Mouse (Mus musculus) embryonic facial prominence, embryonic 10.5 days (tissue): ENCODE measurements around the gene Med9. TPM values are rescaled to one million over a fixed set of nuclear protein-coding genes. Genes with fewer than 3 reads are reported as not detected.

Experiments used
- DNase-seq: peaks from one replicate; pipeline ENCODE4 v3.0.0-alpha.2; 2017; ENCODE audit warnings: low spot score
- H3K27ac ChIP-seq: fragments of 300-500 bp; sonication (generic); replicated peaks from 2 replicates; pipeline ENCODE4 v1.5.1; 2016; ENCODE audit warnings: mild to moderate bottlenecking
- H3K27me3 ChIP-seq: fragments of 300-500 bp; sonication (generic); replicated peaks from 2 replicates; pipeline ENCODE4 v1.6.1; 2016; ENCODE audit warnings: low read depth, mild to moderate bottlenecking; ENCODE audit not compliant: poor library complexity, severe bottlenecking
- H3K36me3 ChIP-seq: fragments of 300-500 bp; sonication (generic); replicated peaks from 2 replicates; pipeline ENCODE4 v1.6.1; 2016; ENCODE audit warnings: mild to moderate bottlenecking, moderate library complexity
- H3K4me1 ChIP-seq: fragments of 300-500 bp; sonication (generic); 2 replicates; pipeline ENCODE4 v1.6.1; 2016
- H3K4me3 ChIP-seq: fragments of 300-500 bp; sonication (generic); 2 replicates; pipeline ENCODE4 v1.5.1; 2016; ENCODE audit warnings: mild to moderate bottlenecking, moderate library complexity
- H3K9me3 ChIP-seq: fragments of 300-500 bp; sonication (generic); 2 replicates; pipeline ENCODE4 v1.6.1; 2016; ENCODE audit warnings: mild to moderate bottlenecking
- WGBS: fragments of 180-500 bp; shearing (Covaris S2); methylation state at CpG from one replicate; pipeline ENCODE4 v1.1.7; 2016; 5-methylcytosine and 5-hydroxymethylcytosine counted together
- polyA plus RNA-seq: library from polyadenylated mRNA; unstranded; fragments of >200 nt; fragmentation: Nextera tagmentation; extraction: Ambion mirVana; gene quantifications from 2 replicates; pipeline ENCODE4 v1.2.1, GENCODE M21; 2016

Med9 gene
- polyA plus RNA-seq, 1 experiment from 2014 or later = 48.3 TPM

GRCm38 (mm10) chr11:59971691-59972090 lies 23.7 kb downstream of the Med9 start:
- peaks cover 41% of the 10 kb centered on the region for H3K4me1 ChIP-seq
- no peak overlapping the region for H3K4me3 ChIP-seq
- H3K27ac ChIP-seq = no peak overlapping the region
- peaks cover 30% of the 10 kb centered on the region; the same call in 1 of the 2 replicates for H3K27me3 ChIP-seq
- no peaks in the 10 kb centered on the region for H3K9me3 ChIP-seq
- no peak for DNase-seq
- no peaks in the 10 kb centered on the region for H3K36me3 ChIP-seq
- WGBS = 60% methylated on average over 2 of the region's 2 CpGs

DNA sequence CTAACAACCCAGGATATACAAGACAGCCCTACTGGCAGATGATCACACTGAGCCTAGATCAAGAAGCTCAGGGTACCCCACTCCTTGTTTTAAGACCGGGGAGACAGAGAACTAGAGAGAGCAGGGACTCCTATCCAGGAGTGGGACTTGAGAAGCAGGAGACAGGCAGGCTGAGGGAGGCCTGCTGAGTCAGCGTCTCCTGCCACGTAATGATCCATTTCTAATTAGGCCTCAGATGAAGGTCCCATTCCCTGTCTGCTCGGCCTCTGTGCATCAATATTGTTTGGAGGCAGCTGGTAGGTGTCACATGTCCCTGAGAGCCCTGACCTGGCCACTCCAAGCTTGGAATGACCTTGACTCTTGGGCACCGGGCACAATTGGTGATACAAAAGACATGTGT lies 25.4 kb downstream of the Med9 start:
- Histone ChIP-seq H3K9me3 (no peaks in the 10 kb centered on the region), H3K36me3 (no peaks in the 10 kb centered on the region), H3K27ac (no peak overlapping the region), H3K27me3 (peaks cover 23% of the 10 kb centered on the region; the same call in 1 of the 2 replicates), H3K4me3 (no peak overlapping the region), H3K4me1 (peaks cover 38% of the 10 kb centered on the region)
- no peak for DNase-seq
- 83% methylated on average over 5 of the region's 5 CpGs for WGBS

DNA sequence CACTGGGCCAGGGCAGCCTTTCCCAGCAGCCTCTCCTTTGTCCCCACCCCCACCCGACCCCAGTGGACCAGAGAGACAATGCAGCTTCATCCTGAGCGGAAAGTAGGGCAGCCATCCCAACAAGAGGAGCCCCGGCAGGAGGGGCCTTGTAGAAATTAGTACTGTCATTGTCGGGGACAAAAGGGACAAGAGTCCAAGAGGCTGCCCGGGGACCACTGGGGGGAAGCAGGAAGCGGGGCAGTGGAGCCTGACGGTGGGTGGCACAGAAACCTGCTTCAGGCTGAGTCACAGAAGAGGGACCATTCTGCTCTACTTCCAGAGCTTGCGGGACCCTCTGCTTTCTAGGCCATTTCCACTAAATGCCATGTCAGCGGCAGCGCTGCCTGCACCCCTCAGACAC lies 27.2 kb downstream of the Med9 start:
- peaks cover 30% of the 10 kb centered on the region for H3K4me1 ChIP-seq
- H3K27ac ChIP-seq = no peak overlapping the region
- DNase-seq = no peak
- H3K36me3 ChIP-seq = no peaks in the 10 kb centered on the region
- peaks cover 23% of the 10 kb centered on the region; the same call in 1 of the 2 replicates for H3K27me3 ChIP-seq
- no peak overlapping the region for H3K4me3 ChIP-seq
- WGBS = 26% methylated on average over 10 of the region's 10 CpGs
- H3K9me3 ChIP-seq = no peaks in the 10 kb centered on the region

DNA sequence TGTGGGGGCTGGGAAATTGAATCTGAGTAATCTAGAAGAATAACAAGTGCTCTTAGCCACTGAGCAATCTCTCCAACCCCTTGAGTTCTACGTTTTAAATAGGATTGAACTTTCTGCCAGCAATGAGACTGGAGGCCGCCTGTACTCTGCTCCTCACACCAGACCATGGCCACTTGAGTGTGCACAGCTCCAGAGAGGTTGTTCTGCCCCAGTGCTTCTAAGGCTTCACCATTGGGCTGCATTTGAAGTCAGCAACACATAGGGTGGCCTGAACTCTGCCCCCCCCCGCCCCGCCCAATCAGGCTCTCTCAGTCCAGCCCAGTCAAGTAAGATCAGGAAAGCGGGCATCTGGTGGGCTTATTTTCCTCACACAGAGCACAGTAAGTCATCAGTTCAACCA lies 29.8 kb downstream of the Med9 start:
- H3K27me3 ChIP-seq = peaks cover 19% of the 10 kb centered on the region; the same call in 1 of the 2 replicates
- 85% methylated on average over 5 of the region's 5 CpGs for WGBS
- H3K36me3 ChIP-seq = no peaks in the 10 kb centered on the region
- no peaks in the 10 kb centered on the region for H3K9me3 ChIP-seq
- no peak for DNase-seq
- H3K27ac ChIP-seq = no peak overlapping the region
- H3K4me3 ChIP-seq = no peak overlapping the region
- H3K4me1 ChIP-seq = peaks cover 19% of the 10 kb centered on the region

- Histone ChIP-seq H3K9me3 (no peaks in the 10 kb centered on the region), H3K4me3 (no peak overlapping the region), H3K36me3 (no peaks in the 10 kb centered on the region), H3K4me1 (peaks cover 14% of the 10 kb centered on the region), H3K27me3 (no peaks in the 10 kb centered on the region), H3K27ac (peak overlapping the region; percentile 51; the same call in 1 of the 2 replicates)
- WGBS = 53% methylated on average over 1 of the region's 1 CpGs
- DNase-seq = peak; percentile 36
Measured at GRCm38 (mm10) chr11:59989406-59989805, 41.4 kb downstream of the Med9 start.

DNA sequence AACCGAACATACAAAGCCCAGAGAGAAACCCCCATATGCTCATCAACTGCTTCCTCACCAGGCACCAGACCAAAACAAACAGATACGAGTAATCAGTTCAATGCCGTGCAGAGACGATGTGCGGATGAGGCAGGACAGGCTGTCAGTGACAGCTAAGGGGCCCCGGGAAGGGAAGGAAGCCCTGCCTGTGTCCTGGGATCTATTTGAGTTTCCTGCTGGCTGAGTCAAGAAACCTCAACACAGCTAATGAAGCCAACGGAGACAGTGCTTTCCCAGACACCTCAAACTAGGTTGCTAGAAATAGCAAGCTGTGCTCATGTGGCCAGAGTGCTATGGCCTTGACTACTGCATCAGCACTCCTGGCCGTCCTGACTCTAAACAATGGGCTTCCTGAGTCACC lies 43.4 kb downstream of the Med9 start:
- DNase-seq = no peak
- no peaks in the 10 kb centered on the region for H3K9me3 ChIP-seq
- WGBS = 75% methylated on average over 8 of the region's 8 CpGs
- no peak overlapping the region for H3K27ac ChIP-seq
- no peak overlapping the region for H3K4me3 ChIP-seq
- no peaks in the 10 kb centered on the region for H3K27me3 ChIP-seq
- no peaks in the 10 kb centered on the region for H3K36me3 ChIP-seq
- peaks cover 14% of the 10 kb centered on the region for H3K4me1 ChIP-seq

DNA sequence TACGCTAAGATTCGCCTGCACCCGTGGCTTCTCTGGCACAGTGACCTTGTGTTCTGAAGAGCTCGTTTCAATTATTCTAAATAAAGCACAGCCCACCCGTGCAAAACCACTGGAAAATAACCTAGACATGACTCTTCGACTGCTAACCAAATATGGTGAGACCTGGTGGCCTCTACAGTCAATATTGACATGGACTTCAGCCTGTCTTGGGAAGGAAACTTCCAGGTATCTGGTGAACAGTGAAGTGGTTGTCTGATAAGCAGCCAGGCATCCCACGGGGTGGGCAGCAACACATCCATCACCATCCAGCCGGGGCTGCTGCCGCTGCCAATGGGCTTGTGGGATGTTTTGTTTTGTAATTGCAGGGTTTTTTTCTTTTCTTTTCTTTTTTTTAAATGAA lies 46.3 kb downstream of the Med9 start:
- 81% methylated on average over 9 of the region's 9 CpGs for WGBS

GRCm38 (mm10) chr11:60001231-60001980 lies 53.4 kb downstream of the Med9 start:
- H3K4me1 ChIP-seq = no peaks in the 10 kb centered on the region
- H3K4me3 ChIP-seq = no peak overlapping the region
- H3K27ac ChIP-seq = no peak overlapping the region
- DNase-seq = no peak
- no peaks in the 10 kb centered on the region for H3K9me3 ChIP-seq
- H3K27me3 ChIP-seq = no peaks in the 10 kb centered on the region
- 79% methylated on average over 5 of the region's 5 CpGs for WGBS
- H3K36me3 ChIP-seq = no peaks in the 10 kb centered on the region

More for the DNA sequence above, 46.3 kb downstream of the Med9 start:
- no peaks in the 10 kb centered on the region for H3K9me3 ChIP-seq
- DNase-seq = no peak
- no peak overlapping the region for H3K27ac ChIP-seq
- peaks cover 10% of the 10 kb centered on the region for H3K4me1 ChIP-seq
- H3K4me3 ChIP-seq = no peak overlapping the region
- no peaks in the 10 kb centered on the region for H3K36me3 ChIP-seq
- no peaks in the 10 kb centered on the region for H3K27me3 ChIP-seq

- Histone ChIP-seq H3K4me1 (no peaks in the 10 kb centered on the region), H3K4me3 (no peak overlapping the region), H3K9me3 (no peaks in the 10 kb centered on the region), H3K27ac (no peak overlapping the region), H3K27me3 (no peaks in the 10 kb centered on the region), H3K36me3 (no peaks in the 10 kb centered on the region)
- 85% methylated on average over 8 of the region's 8 CpGs for WGBS
- DNase-seq = no peak
Measured at GRCm38 (mm10) chr11:60003811-60004210, 55.8 kb downstream of the Med9 start.

GRCm38 (mm10) chr11:60004716-60005115 lies 56.7 kb downstream of the Med9 start:
- no peak for DNase-seq
- Histone ChIP-seq H3K4me1 (no peaks in the 10 kb centered on the region), H3K27me3 (no peaks in the 10 kb centered on the region), H3K27ac (no peak overlapping the region), H3K4me3 (no peak overlapping the region), H3K36me3 (no peaks in the 10 kb centered on the region), H3K9me3 (no peaks in the 10 kb centered on the region)
- 78% methylated on average over 6 of the region's 6 CpGs for WGBS

DNA sequence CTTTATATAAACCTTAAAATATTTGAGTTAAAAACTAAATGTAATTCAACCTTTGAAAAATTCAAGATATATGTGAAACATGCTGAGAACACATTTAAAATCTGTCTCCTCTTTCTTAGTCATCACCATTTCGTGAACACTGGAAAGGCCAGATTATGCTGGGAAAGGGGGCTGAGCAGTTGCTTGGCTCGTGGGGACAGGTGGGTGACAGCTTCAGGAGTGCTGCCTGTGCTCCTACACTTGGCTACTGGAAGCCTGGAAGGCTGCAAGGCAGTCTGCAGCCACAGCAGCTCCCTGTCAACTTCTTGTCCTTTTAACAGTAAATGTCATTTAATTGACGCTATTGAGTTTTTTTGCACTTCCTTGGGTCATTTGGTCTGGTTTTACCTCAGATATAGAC lies 57.9 kb downstream of the Med9 start:
- Histone ChIP-seq H3K4me1 (no peaks in the 10 kb centered on the region), H3K4me3 (no peak overlapping the region), H3K27me3 (no peaks in the 10 kb centered on the region), H3K36me3 (no peaks in the 10 kb centered on the region), H3K9me3 (no peaks in the 10 kb centered on the region), H3K27ac (no peak overlapping the region)
- 71% methylated on average over 3 of the region's 3 CpGs for WGBS
- DNase-seq = no peak

- no peak overlapping the region for H3K27ac ChIP-seq
Measured at GRCm38 (mm10) chr11:60009451-60009850, 61.4 kb downstream of the Med9 start.

DNA sequence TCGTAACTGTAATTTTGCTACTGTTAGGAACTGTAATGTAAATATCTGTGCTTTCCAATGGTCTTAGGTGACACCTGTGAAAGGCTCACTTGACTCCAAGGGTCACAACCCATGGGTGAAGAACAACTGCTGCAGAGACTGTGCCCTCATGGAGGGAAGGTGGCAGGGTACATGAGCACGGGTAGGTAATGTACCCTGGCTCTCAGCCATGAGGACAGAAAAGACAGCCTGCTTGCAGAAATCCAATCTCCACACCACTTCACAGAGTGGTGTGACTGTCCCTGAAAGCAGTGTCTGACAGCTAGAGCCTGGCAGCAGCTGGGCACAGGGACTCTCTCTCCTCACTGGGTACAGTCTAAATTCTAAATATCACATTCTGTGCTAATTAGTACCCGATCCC lies 63.5 kb downstream of the Med9 start:
- Histone ChIP-seq H3K27me3 (no peaks in the 10 kb centered on the region), H3K9me3 (no peaks in the 10 kb centered on the region), H3K27ac (no peak overlapping the region), H3K4me3 (no peak overlapping the region), H3K4me1 (peaks cover 8% of the 10 kb centered on the region), H3K36me3 (no peaks in the 10 kb centered on the region)
- WGBS = 85% methylated on average over 3 of the region's 3 CpGs
- DNase-seq = no peak

More at GRCm38 (mm10) chr11:60009451-60009850, 61.4 kb downstream of the Med9 start:
- Histone ChIP-seq H3K9me3 (no peaks in the 10 kb centered on the region), H3K4me1 (no peaks in the 10 kb centered on the region), H3K4me3 (no peak overlapping the region), H3K36me3 (no peaks in the 10 kb centered on the region), H3K27me3 (no peaks in the 10 kb centered on the region)
- WGBS = 76% methylated on average over 3 of the region's 3 CpGs
- no peak for DNase-seq
